Mouse (Mus musculus) CD4-positive helper T cell, adult 2 months (primary cell): ENCODE measurements at regions not wholly inside any gene's neighbourhood (a gene's known extent, or its start where the extent isn't known, plus 50 kb on each side); places are given as distances from the start of the nearest gene placed in this dataset.
A peak's percentile ranks its signal among the peaks of the same experiment; 100 is the strongest.

ENCODE experiments used
- DNase-seq: peaks from one replicate; pipeline ENCODE4 v3.0.0-alpha.2; 2012; ENCODE audit warnings: low read depth, missing footprints, low spot score

- peak; percentile 65 for DNase-seq
These were observed 61.2 kb downstream of the Pkdcc start for GRCm38 (mm10) chr17:83276000-83276891.

DNA sequence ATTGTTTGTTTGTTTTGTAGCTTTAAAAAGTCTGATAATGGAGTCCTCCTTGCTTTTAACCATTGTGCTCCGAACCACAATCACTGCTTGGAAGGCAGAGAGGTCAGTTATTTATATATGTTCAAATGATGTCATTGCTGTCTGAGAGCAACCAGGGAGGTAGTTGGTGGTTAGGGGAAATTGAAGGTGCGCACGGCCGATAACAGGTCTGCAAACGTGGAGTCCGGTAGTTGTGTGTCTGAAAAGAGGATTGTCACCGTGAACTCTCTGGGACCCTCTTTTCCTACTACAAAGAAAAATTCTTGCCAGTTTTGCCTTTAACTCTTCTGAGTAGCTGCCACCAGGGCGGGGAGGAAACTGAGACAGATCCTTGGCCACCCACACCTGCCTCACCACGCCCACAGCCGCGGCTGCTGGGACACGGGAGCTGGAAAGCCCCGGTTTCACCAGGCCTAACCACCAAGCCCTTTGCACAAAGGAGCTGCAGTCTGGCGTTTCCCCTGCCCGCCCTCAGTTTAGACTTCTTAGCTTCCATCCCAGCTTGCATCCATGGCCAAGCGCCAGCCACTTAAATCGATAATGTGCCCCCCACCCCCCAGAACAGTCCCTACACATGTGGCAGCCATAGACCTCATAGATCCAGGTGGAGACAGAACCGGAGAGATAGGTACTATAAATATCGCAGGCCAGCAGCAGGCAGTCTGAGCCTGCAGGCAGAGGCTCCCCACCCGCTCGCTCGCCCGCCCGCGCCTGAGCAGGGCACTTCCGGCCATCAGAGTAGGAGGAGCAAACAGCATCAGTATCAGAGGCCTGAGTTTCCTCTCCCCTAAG, 62.2 kb downstream of the Pkdcc start:
- DNase-seq: peak; percentile 93

GRCm38 (mm10) chr17:83277948-83278924, 63.1 kb downstream of the Pkdcc start:
- DNase-seq: peak; percentile 78

DNA sequence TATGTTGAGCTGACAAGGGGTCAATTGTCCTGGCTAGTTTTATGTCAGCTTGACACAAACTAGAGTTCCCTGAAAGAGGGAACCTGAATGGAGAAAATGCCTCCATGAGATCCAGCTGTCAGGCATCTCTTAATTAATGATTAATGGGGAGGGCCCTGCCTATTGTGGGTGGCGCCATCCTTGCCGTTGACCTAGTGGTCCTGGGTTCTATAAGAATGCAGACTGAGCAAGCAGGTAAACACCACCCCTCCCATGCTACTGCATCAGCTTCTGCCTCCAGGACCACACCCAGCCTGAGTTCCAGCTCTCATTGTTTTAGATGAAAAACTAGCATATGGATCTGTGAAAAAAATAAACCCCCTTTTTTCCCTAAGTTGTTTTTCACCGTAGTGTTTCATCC, 67.4 kb upstream of the Eml4 start:
- no peak for DNase-seq

DNA sequence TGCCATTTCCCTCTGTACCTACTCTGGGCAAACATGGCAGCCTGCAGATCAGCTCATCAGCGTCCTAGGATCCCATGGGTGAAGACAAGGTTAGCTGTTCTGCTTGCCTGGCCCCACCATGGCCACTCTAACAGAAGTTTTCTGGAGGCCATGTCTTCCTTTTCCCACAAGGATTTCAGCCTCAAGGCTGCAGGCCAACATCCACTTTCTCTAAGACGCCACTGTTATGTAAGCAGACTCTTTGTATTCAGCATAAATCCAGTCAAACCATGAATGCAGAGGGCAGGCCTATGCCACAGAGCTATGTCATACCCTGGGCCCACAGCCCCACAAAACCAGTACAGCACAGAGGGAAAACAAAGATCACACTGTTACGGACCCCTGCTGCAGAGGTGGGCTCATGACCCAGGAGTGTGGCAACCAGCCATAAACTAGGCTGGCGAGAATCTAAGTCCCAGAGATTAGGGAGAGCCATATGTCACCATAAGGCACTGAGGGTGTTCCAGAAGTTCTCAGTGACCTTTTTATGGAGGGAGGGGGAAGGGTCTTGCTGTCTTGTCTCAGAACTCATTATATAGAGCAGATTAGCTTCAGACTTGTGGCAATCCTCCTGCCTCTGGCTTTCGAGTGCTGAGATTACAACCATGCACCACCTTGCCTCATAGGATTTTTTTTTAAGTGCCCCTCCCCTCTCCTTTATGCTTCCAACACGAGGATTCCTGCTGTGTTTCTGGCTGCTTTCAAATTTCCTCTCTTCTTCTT, 63.2 kb upstream of the Eml4 start:
- DNase-seq: no peak

DNA sequence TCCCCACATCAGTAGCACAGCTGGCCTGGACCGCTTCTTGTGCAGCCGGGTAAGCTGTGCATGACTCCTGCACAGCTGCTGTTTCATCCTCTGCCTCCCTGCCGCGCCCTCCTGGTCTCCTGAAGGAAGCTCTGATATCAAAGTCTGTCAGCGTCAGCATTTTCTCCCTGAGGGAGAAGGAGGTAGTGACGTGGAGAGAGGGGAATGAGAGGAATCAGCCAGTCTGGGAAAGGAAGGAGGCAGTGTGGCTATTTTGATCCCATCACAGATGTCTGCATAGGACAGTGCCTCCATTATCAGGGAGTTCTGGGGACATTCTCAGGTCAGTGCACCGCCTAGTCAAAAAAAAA, 62.6 kb upstream of the Eml4 start:
- no peak for DNase-seq

- DNase-seq: no peak
These were observed 55.0 kb upstream of the Eml4 start for GRCm38 (mm10) chr17:83295526-83296238.

- no peak for DNase-seq
These were observed 53.2 kb upstream of the Eml4 start for GRCm38 (mm10) chr17:83297379-83298121.
